Mouse (Mus musculus) kidney, adult 9 months (tissue): Measurements from ENCODE around the gene Ephb2.

Experiments
- DNase-seq: peaks from one replicate; pipeline ENCODE4 v3.0.0; 2022

Ephb2 gene

GRCm38 (mm10) chr4:136638890-136639289, 196.9 kb downstream of the Ephb2 start:
- no peak for DNase-seq

GRCm38 (mm10) chr4:136638230-136638750, 197.5 kb downstream of the Ephb2 start:
- DNase-seq = no peak

GRCm38 (mm10) chr4:136637563-136638229, 198.1 kb downstream of the Ephb2 start:
- no peak for DNase-seq

- DNase-seq = no peak
Observed at GRCm38 (mm10) chr4:136636983-136637562, 198.7 kb downstream of the Ephb2 start.

GRCm38 (mm10) chr4:136636511-136636910, 199.3 kb downstream of the Ephb2 start:
- no peak for DNase-seq

- DNase-seq = no peak
Observed at GRCm38 (mm10) chr4:136635995-136636394, 199.8 kb downstream of the Ephb2 start.

GRCm38 (mm10) chr4:136631237-136631994, 204.4 kb downstream of the Ephb2 start:
- no peak for DNase-seq

- DNase-seq = no peak
Observed at GRCm38 (mm10) chr4:136626590-136626989, 209.2 kb downstream of the Ephb2 start.

GRCm38 (mm10) chr4:136622388-136622787, 213.4 kb downstream of the Ephb2 start, which contains the start of gene Lactbl1:
TSS of gene Lactbl1 (plus strand) at chr4:136622621.
- no peak for DNase-seq

- DNase-seq = no peak
Observed at GRCm38 (mm10) chr4:136621956-136622355, 213.8 kb downstream of the Ephb2 start.

GRCm38 (mm10) chr4:136621336-136621735, 214.5 kb downstream of the Ephb2 start:
- DNase-seq = peak; percentile 73

GRCm38 (mm10) chr4:136613657-136614056, 222.1 kb downstream of the Ephb2 start:
- no peak for DNase-seq

GRCm38 (mm10) chr4:136610387-136610856, 225.4 kb downstream of the Ephb2 start, which contains the start of gene Tex46:
TSS of gene Tex46 (plus strand) at chr4:136610437.
- no peak for DNase-seq

- DNase-seq = no peak
Observed at GRCm38 (mm10) chr4:136605756-136606485, 229.9 kb downstream of the Ephb2 start.

- peak; percentile 95 for DNase-seq
Observed at GRCm38 (mm10) chr4:136602568-136602967, 233.2 kb downstream of the Ephb2 start, which contains the start of gene Kdm1a. TSS of gene Kdm1a (minus strand) at chr4:136602723.

GRCm38 (mm10) chr4:136602018-136602554, 233.7 kb downstream of the Ephb2 start:
- peak; percentile 38 for DNase-seq

- DNase-seq = peak; percentile 38
Observed at GRCm38 (mm10) chr4:136601476-136601875, 234.3 kb downstream of the Ephb2 start.

- DNase-seq = no peak
Observed at GRCm38 (mm10) chr4:136600536-136600935, 235.3 kb downstream of the Ephb2 start.

GRCm38 (mm10) chr4:136599869-136600268, 235.9 kb downstream of the Ephb2 start:
- no peak for DNase-seq

GRCm38 (mm10) chr4:136598268-136598876, 237.4 kb downstream of the Ephb2 start:
- DNase-seq = no peak
